Mouse (Mus musculus) regulatory T cell (primary cell): Measurements from ENCODE around the gene Rpl19.

Source experiments
- in situ Hi-C: fragments of 300-600 bp; cut with MboI, MseI; formaldehyde crosslinking; loops from one replicate; pipeline ENCODE4 v1.15.1; 2025; ENCODE audit warnings: high pct_unique_total_duplicates

The Rpl19 gene

GRCm38 (mm10) chr11:98021118-98021517 lies 5.4 kb upstream of the Rpl19 start:
- in situ Hi-C loops = loop anchor here (10.0 kb wide), 1 partner anchor 1124 kb away; no protein-coding TSS in a partner anchor

- in situ Hi-C loops = loop anchor here (10.0 kb wide), 1 partner anchor 1123 kb away; no protein-coding TSS in a partner anchor
These were observed 4.8 kb upstream of the Rpl19 start for GRCm38 (mm10) chr11:98021565-98022252.

DNA sequence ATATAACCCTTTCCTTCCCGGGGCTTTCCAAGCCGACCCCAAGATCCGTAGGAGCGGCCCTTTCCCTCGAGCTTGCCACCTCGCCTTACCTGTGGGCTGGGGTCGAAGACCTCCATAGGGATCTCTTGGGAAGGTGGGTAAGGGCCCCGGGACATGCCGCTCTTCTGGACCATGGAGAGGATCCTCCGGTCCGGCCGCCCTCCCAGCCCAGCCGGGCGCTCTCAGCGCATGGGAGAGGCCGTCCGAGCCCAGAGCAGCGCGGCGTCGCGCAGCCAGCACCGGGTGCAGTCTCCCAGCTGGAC lies 4.3 kb upstream of the Rpl19 start:
- in situ Hi-C loops = loop anchor here (10.0 kb wide), 1 partner anchor 1123 kb away; no protein-coding TSS in a partner anchor

GRCm38 (mm10) chr11:98022555-98023371 lies 3.7 kb upstream of the Rpl19 start, which contains the start of gene Cacnb1:
Cacnb1 (minus strand) TSS chr11:98023034.
- in situ Hi-C loops = loop anchor here (10.0 kb wide), 1 partner anchor 1122 kb away; no protein-coding TSS in a partner anchor

- in situ Hi-C loops = loop anchor here (10.0 kb wide), 1 partner anchor 1120 kb away; no protein-coding TSS in a partner anchor
These were observed 2.0 kb upstream of the Rpl19 start for GRCm38 (mm10) chr11:98024516-98024915.

DNA sequence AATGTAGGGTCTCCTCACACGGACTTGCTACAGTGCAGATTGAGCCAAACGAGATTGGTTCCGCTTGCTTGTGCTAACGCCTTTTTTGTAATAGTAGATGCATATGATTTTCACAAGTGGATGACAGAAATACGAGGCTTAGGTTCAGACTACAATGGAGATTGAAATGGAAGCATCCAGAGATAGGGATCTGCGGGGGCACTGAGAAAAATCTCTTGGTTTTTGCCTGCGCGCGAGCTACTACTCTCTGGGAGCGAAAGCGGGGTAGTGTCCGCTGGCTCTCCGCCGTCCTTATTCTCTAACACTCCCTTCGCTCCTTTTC lies 301 bp upstream of the Rpl19 start:
- in situ Hi-C loops = loop anchor here (5.0 to 10.0 kb wide), 2 partner anchors 34 to 1119 kb away; no protein-coding TSS in a partner anchor

- in situ Hi-C loops = loop anchor here (5.0 to 10.0 kb wide), 2 partner anchors 35 to 1118 kb away; no protein-coding TSS in a partner anchor
These were observed 783 bp downstream of the Rpl19 start for GRCm38 (mm10) chr11:98027297-98027688.

- in situ Hi-C loops = loop anchor here (5.0 to 10.0 kb wide), 2 partner anchors 35 to 1117 kb away; no protein-coding TSS in a partner anchor
These were observed 1.3 kb downstream of the Rpl19 start for GRCm38 (mm10) chr11:98027785-98028184.

DNA sequence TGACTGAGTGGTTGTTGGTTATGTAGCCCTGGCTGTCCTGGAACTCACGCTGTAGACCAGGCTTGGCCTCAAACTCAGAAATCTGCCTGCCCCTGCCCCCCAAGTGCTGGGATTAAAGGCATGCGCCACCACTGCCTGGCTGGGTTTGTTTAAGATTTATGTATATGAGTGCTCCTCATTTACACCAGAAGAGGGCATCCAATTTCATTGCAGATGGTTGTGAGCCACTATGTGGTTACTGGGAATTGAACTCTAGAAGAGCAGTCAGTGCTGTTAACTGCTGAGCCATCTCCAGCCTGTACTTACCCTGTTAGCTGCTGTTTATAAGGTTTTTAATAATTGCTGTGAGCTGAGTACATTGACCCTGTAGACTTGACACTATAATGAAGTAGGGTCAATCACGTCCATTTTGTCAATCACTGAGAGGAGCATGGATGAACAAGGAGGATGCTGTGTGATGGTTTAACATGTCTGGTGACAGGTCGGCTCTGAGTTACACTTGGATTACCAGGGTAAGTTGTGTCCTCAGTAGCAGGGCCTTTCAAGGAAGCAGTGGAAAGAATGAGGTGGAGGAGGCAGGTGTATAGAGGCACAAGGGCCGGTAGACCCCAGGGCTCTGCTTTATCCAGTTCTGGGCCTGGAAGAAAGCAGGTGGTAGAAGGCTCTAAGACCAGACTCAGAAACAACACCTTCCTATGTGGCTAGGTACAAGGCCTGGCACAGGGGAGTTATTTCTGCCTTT lies 4.4 kb downstream of the Rpl19 start:
- in situ Hi-C loops = no loop called here

GRCm38 (mm10) chr11:98031443-98031770 lies 4.9 kb downstream of the Rpl19 start:
- in situ Hi-C loops = no loop called here

DNA sequence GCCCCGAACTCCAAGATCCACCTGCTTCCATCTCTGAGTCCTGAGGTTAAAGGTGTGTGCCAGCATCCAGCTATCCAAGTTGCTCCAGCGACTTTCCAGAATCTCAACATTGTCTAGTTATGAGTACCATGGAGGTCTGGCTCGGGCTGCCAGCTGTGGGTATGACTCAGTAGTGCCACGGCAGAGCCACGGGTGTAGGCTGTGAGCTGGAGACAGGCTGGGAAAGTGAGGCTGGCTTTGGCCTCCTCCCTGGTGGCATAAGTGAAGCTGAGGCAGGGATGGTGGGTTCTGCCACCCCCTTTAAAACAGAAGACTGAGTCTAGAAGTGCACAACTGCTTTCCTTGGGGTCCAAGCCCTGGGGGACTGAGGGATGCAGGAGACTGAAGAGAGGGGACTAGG lies 7.6 kb downstream of the Rpl19 start:
- in situ Hi-C loops = no loop called here

DNA sequence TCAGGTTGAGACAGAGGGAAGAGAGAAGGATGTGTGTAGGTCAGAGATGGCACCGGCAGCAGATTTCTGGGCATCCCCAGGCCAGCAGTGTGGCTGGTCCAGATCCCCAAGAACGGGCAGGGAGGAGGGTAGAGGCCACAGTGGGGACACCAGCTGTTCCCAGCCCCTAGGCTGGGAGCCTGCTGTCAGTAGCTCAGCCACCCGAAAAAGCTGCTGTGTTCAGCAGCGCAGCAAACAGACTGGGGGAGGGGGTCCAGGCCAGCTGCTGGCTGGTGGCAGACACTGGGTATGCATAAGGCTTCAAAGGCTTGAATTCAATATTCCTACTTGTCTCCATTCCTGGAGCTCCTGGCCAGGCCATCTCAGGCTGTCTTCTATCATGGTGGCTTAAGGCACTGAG lies 8.3 kb downstream of the Rpl19 start:
- in situ Hi-C loops = loop anchor here (5.0 kb wide), 1 partner anchor 37 kb away; no protein-coding TSS in a partner anchor

DNA sequence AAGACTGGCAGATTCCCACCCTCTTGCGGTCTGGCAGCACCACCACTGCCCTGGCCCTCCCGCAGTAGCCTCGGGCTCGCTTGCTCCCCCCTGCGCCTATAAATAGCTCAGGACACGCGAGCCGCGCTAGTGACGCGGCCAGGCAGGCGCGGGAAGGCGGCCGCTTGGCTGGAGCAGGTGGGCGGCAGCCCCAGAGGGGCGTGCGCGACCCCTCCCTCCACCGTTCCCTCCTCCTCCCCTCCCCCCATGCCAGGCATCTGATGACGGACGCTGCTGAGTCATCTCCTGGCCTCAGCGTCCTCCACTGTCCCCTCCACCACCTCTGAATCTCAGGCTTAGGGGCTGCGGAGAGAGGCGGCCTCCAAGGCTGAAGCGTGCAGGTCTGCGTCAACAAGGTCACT lies 9.5 kb downstream of the Rpl19 start:
- in situ Hi-C loops = loop anchor here (5.0 kb wide), 1 partner anchor 36 kb away; no protein-coding TSS in a partner anchor

DNA sequence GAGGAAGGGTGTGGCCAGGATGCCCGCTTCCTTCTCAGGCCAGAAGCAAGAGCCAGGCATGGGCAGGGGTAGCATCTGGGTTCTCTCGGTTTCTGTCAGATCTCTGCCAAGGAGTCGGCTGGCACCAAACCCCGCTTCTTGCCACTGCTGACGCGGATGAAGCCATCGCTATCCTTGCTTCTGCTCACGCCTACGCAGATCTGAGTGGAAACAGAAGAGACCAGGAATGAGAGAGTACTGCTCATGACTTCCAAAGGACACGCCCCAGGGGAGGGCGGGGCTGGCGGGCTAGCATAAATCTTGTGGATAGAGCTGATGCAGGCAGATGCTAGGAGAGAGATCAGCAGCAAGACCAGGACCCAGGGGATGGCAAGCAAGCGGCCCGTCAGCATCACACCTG lies 11.4 kb downstream of the Rpl19 start:
- in situ Hi-C loops = loop anchor here (5.0 kb wide), 1 partner anchor 34 kb away; no protein-coding TSS in a partner anchor

GRCm38 (mm10) chr11:98040975-98041374 lies 14.5 kb downstream of the Rpl19 start:
- in situ Hi-C loops = no loop called here

- in situ Hi-C loops = no loop called here
These were observed 16.2 kb downstream of the Rpl19 start for GRCm38 (mm10) chr11:98042741-98043140.

DNA sequence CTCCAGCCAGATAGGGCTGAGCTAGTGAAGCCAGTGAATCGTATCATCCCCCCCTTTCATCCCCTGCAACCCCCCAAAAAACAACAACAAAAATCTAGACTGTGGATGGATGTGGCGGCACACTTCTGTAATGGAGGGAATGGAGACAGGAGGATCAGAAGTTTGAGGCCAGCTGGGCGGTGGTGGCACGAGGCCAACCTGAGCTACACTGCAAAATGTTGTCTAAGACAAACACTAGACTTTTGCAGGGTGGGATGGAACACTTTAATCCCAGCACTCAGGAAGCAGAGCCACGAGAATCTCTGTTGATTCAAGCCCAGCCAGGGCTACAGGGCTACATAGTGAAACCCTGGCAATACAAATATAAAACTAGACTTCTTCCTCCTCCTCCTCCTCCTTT lies 17.6 kb downstream of the Rpl19 start:
- in situ Hi-C loops = no loop called here

DNA sequence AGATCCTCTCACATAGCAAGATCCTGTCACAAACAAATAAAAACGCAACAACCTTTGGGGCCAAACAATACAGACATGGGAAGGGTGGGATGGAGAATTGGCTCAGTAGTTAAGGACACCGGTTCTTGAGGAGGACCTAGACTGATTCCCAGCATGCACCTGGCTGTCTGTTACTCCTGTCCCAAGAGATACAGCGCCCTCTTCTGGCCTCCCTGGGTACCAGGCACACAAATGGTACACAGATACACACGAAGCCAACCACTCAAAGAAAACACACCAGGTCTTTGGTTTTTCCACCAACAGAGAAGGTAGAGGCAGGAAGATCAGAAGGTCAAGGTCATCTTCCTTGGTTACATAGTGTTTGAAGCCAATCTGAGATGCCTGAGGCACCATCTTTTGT lies 19.1 kb downstream of the Rpl19 start:
- in situ Hi-C loops = no loop called here

- in situ Hi-C loops = no loop called here
These were observed 20.0 kb downstream of the Rpl19 start for GRCm38 (mm10) chr11:98046466-98046865.

DNA sequence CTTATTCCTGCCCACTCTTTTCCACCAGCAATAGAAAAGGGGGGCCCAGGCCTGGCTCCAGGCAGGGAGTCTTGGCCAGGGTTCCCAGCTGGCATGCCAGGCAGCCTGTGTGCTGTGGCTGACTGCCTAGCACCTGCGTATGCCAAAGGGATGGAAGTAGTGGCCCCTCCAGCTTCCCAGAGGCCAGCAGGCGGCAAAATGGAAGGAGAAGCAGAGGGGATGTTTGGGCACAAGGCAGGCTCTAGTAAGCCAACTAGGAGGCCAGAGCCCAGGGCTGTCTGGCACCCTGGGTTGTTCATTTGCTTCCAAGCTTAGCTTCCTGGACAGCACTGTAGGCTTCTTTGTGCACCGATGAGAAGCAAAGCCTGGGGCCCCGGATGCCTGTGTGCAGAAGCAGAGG lies 21.2 kb downstream of the Rpl19 start:
- in situ Hi-C loops = no loop called here

GRCm38 (mm10) chr11:98049672-98050519 lies 23.4 kb downstream of the Rpl19 start:
- in situ Hi-C loops = no loop called here
